Mouse (Mus musculus) regulatory T cell (primary cell): ENCODE measurements at regions not wholly inside any gene's neighbourhood (a gene's known extent, or its start where the extent isn't known, plus 50 kb on each side); places are given as distances from the start of the nearest gene placed in this dataset.

Experiments
- in situ Hi-C: fragments of 300-600 bp; cut with MboI, MseI; formaldehyde crosslinking; loops from one replicate; pipeline ENCODE4 v1.15.1; 2025; ENCODE audit warnings: high pct_unique_total_duplicates

- in situ Hi-C loops: loop anchor here (5.0 to 25.0 kb wide), 4 partner anchors 60 to 1270 kb away; partner anchors contain the start of genes Bcl6 and Gm37419
Measured at GRCm38 (mm10) chr16:24154816-24155357, 166.2 kb upstream of the Bcl6 start.

DNA sequence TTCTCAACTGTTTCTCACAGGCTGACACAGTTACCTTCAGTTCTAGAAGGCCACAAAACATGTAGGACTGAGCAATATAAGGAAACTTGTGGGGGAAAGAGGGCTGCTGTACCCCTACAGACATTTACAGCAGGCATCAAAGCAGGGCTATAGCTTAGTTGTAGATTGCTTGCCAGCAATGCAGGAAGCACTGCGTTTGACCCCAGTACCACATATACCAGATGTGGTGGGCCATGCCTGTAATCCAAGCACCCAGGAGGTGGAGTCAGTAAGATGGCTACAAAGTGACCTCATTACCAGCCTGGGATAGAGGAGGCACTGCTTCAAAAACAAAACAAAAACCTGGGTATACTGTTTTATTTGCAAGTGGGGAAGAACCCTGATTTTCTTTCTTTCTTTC is 165.3 kb upstream of the Bcl6 start:
- in situ Hi-C loops: loop anchor here (10.0 to 25.0 kb wide), 3 partner anchors 59 to 1271 kb away; no protein-coding TSS in a partner anchor

- in situ Hi-C loops: loop anchor here (10.0 to 25.0 kb wide), 3 partner anchors 57 to 1273 kb away; no protein-coding TSS in a partner anchor
Measured at GRCm38 (mm10) chr16:24151831-24152247, 163.2 kb upstream of the Bcl6 start.

GRCm38 (mm10) chr16:24151178-24151725 is 162.6 kb upstream of the Bcl6 start:
- in situ Hi-C loops: loop anchor here (10.0 to 25.0 kb wide), 3 partner anchors 56 to 1274 kb away; no protein-coding TSS in a partner anchor

DNA sequence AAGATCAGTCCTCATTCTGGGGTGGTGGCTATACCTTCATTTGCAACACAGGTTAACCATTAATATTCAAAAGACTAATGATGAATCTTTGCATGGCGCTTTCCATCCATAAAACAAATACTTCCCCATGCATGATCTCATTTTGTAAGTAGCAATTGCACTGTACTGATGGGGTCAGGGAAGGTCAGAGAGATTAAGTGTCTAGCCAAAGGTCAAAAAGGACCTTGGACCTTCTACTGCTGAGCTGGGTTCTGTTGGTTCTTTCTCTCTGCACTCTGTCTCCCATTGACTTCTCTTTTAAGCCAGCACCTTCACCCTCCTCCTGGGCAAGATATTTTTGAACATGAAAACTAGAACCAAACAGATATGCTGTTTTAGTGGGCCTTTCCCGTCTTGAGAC is 161.9 kb upstream of the Bcl6 start:
- in situ Hi-C loops: loop anchor here (10.0 to 25.0 kb wide), 3 partner anchors 56 to 1274 kb away; no protein-coding TSS in a partner anchor

- in situ Hi-C loops: no loop called here
Measured at GRCm38 (mm10) chr16:24149441-24149840, 160.8 kb upstream of the Bcl6 start.

GRCm38 (mm10) chr16:24143894-24144293 is 155.2 kb upstream of the Bcl6 start:
- in situ Hi-C loops: no loop called here

- in situ Hi-C loops: no loop called here
Measured at GRCm38 (mm10) chr16:24142915-24143541, 154.4 kb upstream of the Bcl6 start.

GRCm38 (mm10) chr16:24139109-24139508 is 150.5 kb upstream of the Bcl6 start:
- in situ Hi-C loops: no loop called here

- in situ Hi-C loops: no loop called here
Measured at GRCm38 (mm10) chr16:24137266-24138033, 148.8 kb upstream of the Bcl6 start.

- in situ Hi-C loops: no loop called here
Measured at GRCm38 (mm10) chr16:24136483-24137148, 148.0 kb upstream of the Bcl6 start.

GRCm38 (mm10) chr16:24135841-24136240 is 147.2 kb upstream of the Bcl6 start:
- in situ Hi-C loops: no loop called here

DNA sequence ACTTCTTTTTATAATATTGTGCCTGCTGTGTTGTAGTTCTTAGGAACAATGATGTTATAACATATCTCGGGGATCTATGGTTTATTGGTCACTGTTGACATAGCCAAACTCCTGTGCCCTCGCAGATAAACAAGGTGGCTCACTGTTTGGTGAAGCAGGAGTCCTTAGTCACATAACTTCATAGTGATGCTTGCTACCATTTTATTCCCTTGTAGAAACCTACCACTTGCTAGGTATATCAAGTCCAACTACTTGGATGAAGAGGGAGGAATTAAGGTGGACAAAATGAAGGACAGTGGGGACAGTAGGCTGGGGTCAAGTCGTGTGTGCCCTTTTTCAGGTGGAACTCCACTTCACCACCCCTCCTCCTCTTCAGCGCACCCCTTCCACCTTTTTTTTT is 146.7 kb upstream of the Bcl6 start:
- in situ Hi-C loops: no loop called here

DNA sequence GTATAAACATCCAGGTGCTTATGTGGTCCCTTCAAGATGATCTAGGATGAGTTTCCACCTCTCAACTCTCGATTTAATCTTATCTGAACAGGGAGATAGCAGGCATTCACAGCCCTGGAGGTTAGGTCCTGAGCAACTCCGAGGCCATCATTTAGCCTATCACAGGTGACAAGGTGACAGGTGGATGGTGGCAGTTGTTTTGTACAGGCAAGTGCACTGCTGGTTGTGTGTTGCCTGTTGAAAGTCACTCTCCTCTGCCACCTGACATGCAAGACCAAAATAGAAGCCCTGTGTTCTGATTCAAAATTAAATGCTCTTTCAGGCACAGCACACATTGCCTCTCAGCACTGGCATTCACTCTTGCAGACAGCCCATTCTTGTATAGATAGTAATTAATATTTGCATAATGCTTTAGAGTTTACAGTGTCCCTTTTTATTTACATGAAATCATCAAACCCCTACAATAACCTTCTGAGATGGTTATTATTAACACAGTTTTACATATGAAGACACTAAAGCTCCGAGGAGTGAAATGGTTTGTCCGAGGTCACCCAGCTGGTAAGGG is 145.9 kb upstream of the Bcl6 start:
- in situ Hi-C loops: no loop called here

DNA sequence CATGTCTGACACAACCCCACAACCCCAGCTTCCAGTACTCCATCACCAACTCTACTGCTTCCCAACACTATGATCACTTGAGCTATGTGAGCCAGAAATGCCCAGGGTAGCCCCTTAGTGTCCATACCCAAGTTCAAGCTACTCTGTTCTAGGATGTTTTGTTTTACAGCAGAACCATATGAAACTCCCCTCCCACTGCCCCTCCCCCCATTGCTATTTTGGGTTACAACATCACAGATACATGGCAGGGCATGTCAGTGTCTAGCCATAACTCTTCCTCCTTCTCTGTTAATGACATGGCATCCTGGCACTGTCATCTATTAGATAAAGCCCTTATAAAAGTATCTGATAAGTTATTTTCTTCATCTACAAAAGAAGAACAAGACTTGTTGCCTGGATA is 142.0 kb upstream of the Bcl6 start:
- in situ Hi-C loops: no loop called here

GRCm38 (mm10) chr16:24129701-24130100 is 141.0 kb upstream of the Bcl6 start:
- in situ Hi-C loops: no loop called here

DNA sequence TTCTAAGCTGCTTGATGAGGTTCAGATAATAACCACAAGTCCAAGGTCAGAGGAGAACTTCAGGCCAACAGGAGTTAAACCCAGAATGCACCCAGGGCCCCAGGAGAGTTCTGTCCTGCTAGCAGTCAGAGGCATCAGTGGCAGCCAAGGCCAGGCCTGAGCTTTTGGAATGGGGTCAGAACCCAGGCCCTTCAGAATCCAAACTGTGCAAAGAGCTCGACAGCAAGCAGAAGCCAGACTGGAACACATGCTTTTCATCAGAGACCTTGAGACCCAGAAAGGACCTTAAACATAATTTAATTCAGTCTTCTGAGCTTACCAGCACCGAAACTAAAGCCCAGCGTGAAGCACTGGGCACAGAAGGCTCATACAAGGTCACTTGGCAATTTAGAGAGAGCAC is 139.9 kb upstream of the Bcl6 start:
- in situ Hi-C loops: no loop called here

DNA sequence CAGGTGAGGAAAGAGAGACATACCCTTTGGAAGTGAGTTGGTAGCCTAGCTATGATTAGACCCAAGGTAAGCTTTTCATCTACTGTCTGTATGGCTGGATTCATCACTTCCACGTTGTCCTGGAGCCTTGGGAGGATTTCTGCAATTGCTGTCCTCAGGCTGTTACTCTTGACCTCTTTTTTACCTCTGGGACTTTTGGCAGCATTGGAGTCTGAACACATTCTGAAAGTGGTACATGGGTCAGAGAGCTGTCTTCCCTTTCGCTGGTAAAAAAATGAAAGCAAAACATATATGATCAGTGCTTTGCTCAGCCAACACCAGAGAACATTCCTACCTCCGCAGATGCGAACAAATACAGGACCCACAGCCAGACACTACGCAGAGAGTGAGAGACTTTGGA is 136.1 kb upstream of the Bcl6 start:
- in situ Hi-C loops: no loop called here

DNA sequence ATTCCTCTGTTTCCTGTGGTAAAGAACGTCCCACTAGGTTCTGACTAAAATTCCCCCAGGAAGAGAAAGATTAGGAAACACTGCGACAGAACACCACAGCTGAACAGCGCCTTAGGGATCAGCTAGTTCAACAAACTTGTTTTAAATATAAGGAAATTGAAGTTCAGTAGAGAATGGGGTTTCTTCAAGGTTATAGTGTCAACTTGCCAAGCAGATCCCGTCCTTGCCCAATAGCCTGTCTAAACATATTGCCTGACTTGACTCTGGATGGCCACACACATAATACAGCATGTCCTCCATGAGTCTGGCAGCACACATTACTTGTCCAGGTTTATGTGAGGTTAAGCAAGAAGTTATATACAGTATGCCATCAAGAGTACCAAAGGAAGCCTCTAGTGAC is 135.4 kb upstream of the Bcl6 start:
- in situ Hi-C loops: no loop called here

- in situ Hi-C loops: no loop called here
Measured at GRCm38 (mm10) chr16:24121633-24122032, 133.0 kb upstream of the Bcl6 start.

GRCm38 (mm10) chr16:24120836-24121235 is 132.2 kb upstream of the Bcl6 start:
- in situ Hi-C loops: no loop called here
